Mouse (Mus musculus): ENCODE results near the gene Lcmt2.

DNA sequence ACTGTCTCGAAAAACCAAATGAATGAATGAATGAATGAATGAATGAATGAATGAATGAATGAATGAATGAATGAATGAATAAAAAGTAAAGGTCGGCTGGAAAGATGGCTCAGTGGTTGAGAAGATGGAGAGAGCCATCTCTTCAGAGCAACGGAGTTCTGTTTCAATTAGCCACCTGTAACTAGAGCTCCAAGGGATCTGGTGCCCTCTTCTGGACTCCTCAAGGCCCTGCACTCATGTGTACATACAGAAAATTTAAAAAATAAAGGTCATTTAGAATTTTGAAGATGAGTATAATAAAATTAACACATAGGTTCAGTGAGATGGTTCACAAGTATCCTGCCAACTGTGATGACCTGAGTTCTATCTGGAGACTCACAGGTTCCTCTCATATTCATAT, 12.6 kb upstream of the Lcmt2 start:
- TF ChIP-seq CTCF (IDR thresholded peaks at IDR 0.05; ENCODE audit: extremely low read depth, insufficient read depth, low read length), result no peak
- TF ChIP-seq POLR2A (IDR thresholded peaks at IDR 0.05; ENCODE audit: extremely low read depth, insufficient read depth, low read length), result no peak

All from cortical plate, adult 2 months (tissue).